Mouse (Mus musculus) lung, embryonic 14.5 days (tissue): Measurements from ENCODE around the gene Chaf1b. TPM values are rescaled to one million over a fixed set of nuclear protein-coding genes. Genes with fewer than 3 reads are reported as not detected.

Source experiments
- ATAC-seq: fragments of 200-750 bp; cut with Nextera tagmentation; 2 replicates; pipeline ENCODE4 v1.8.0; 2017; ENCODE audit warnings: mild to moderate bottlenecking, moderate TSS enrichment, moderate library complexity; ENCODE audit not compliant: insufficient read depth
- DNase-seq: peaks from one replicate; pipeline ENCODE4 v3.0.0-alpha.2; 2015
- H3K27ac ChIP-seq: fragments of 300-500 bp; sonication (generic); 2 replicates; pipeline ENCODE4 v1.5.1; 2014; ENCODE audit warnings: low read depth, mild to moderate bottlenecking, moderate library complexity
- H3K27me3 ChIP-seq: fragments of 300-500 bp; sonication (generic); 2 replicates; pipeline ENCODE4 v1.6.1; 2014; ENCODE audit warnings: low read length, control low read depth; ENCODE audit not compliant: insufficient read depth
- H3K36me3 ChIP-seq: fragments of 300-500 bp; sonication (generic); 2 replicates; pipeline ENCODE4 v1.6.1; 2014; ENCODE audit warnings: control low read depth; ENCODE audit not compliant: insufficient read depth
- H3K4me1 ChIP-seq: fragments of 300-500 bp; sonication (generic); 2 replicates; pipeline ENCODE4 v1.6.1; 2014; ENCODE audit warnings: antibody characterized with exemption, control low read depth; ENCODE audit not compliant: insufficient read depth
- H3K4me2 ChIP-seq: fragments of 300-500 bp; sonication (generic); 2 replicates; pipeline ENCODE4 v1.6.1; 2014; ENCODE audit warnings: mild to moderate bottlenecking
- H3K4me3 ChIP-seq: fragments of 300-500 bp; sonication (generic); 2 replicates; pipeline ENCODE4 v1.5.1; 2014; ENCODE audit warnings: low read depth, low read length
- H3K9ac ChIP-seq: fragments of 300-500 bp; sonication (generic); 2 replicates; pipeline ENCODE4 v1.6.1; 2014
- H3K9me3 ChIP-seq: fragments of 300-500 bp; sonication (generic); 2 replicates; pipeline ENCODE4 v1.6.1; 2016; ENCODE audit warnings: low read depth, low read length, control low read depth
- CTCF ChIP-seq: IDR thresholded peaks from 2 replicates; pipeline ENCODE4 v1.5.1; 2016; ENCODE audit warnings: antibody characterized with exemption, low read depth
- WGBS: fragments of 180-500 bp; shearing (Covaris S2); extraction: QIAGEN DNeasy Blood & Tissue Kit; methylation state at CpG from one replicate; pipeline ENCODE4 v1.1.7; 2014; 5-methylcytosine and 5-hydroxymethylcytosine counted together
- polyA plus RNA-seq: library from polyadenylated mRNA; unstranded; fragments of >200 nt; fragmentation: Nextera tagmentation; extraction: Ambion mirVana; gene quantifications from 2 replicates; pipeline ENCODE4 v1.2.1, GENCODE M21; 2014

Gene Chaf1b
- polyA plus RNA-seq, result 98.5 and 99.6 TPM in 2 replicates

DNA sequence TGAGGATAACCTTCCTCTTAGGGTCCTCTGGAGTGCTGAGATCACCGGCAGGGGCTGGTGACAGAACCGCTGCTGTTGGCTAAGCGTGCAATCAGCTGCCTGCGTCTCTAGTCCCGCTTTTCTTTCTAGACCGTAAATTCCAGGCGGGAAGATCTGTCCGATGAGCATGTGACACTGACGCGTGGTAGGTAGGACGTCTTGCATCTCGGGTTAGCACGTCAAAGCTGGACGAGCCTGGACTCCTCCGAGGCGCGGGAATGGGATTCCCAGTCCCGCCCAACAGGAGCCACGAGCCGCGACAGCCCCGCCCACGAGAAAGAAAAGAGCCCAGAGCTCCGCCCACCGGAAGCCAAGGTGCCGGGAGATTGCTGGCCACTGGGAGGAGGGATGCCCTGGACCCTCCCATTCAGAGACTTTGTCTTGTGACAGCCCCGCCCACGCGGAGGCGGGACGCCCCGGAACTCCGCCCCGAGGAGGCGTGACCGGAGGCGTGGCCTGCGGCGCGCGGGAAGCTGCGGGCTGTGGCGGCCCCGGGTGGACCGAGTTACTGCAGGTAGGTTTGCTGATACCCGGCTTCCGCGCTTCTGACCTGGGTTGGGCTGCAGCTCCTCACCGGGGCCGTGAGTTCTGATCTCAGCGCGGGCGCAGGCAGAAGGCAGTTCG, at the start of gene Chaf1b:
Gene Chaf1b (plus strand): TSS at position 479 of the 663 bp plus-strand sequence.
- H3K4me1 ChIP-seq, result peaks cover 5% of the 10 kb centered on the region; the same call in 1 of the 2 replicates
- peak within 1 kb of the TSS; percentile 69 for H3K9ac ChIP-seq
- H3K27me3 ChIP-seq, result no peaks in the 10 kb centered on the region
- peak within 1 kb of the TSS; percentile 82 for H3K4me2 ChIP-seq
- DNase-seq, result peak; percentile 99
- peak within 1 kb of the TSS; percentile 84 for H3K4me3 ChIP-seq
- TF ChIP-seq CTCF, result 0 out of 2 replicates have a peak, but pooled peaks have one; percentile 5
- peaks cover 24% of the 10 kb centered on the region for H3K36me3 ChIP-seq
- WGBS, result under 1% methylated on average over 54 of the region's 54 CpGs
- H3K9me3 ChIP-seq, result no peaks in the 10 kb centered on the region
- H3K27ac ChIP-seq, result no peak within 1 kb of the TSS
- ATAC-seq, result peak; percentile 92

DNA sequence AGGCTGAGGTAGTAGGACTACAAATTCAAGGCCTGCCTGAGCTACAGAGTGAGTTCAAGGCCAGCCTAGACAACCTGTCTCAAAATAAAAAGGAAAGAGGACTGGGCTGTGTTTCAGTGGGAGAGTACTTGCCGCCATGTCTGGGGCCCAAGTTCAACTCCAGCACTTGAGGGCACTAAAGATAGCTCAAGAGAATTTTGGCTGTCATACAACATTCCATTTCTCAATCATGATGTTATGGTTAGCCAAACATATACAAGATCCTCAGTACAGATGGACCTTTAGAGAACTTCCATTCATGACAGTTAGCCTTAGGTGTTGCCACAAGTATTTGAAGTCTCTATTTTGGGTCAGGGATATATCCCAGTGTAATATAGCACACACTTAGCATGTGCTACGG, 49.6 kb upstream of the Chaf1b start:
- Histone ChIP-seq H3K9ac (no peak overlapping the region), H3K4me2 (peak overlapping the region; percentile 80), H3K4me3 (0 out of 2 replicates have a peak overlapping the region, but pooled peaks have one; percentile 97), H3K4me1 (0 out of 2 replicates have a peak, but pooled peaks cover 4% of the 10 kb centered on the region), H3K9me3 (no peaks in the 10 kb centered on the region), H3K27me3 (no peaks in the 10 kb centered on the region), H3K27ac (no peak overlapping the region), H3K36me3 (0 out of 2 replicates have a peak, but pooled peaks cover 3% of the 10 kb centered on the region)
- TF ChIP-seq CTCF, result no peak
- WGBS, result 80% methylated on average over 2 of the region's 2 CpGs
- DNase-seq (peak; percentile 31), ATAC-seq (no peak)

DNA sequence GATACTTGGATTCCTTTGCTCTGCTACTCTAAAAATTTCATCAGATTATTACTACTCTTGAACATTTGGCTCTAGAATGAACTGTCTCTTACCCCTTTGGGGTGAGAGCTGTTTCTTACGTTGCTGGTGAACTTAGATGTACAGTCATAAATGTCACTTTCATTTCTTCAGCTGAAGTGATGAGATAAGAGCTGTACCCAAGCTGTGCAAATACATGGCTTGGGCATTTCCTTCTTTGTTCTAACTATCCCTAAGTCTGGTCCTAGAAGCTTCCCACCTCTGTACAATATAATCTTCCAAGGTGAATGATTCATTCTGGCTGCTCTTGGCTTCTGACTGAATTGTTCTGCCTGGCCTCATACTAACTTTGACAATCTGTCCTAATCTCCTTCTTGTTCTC, 44.7 kb upstream of the Chaf1b start:
- DNase-seq, result no peak
- no peak for ATAC-seq
- Histone ChIP-seq H3K36me3 (no peaks in the 10 kb centered on the region; the same call in 1 of the 2 replicates), H3K4me2 (no peak overlapping the region), H3K4me3 (no peak overlapping the region), H3K27me3 (no peaks in the 10 kb centered on the region), H3K9me3 (no peaks in the 10 kb centered on the region), H3K9ac (no peak overlapping the region), H3K27ac (no peak overlapping the region), H3K4me1 (0 out of 2 replicates have a peak, but pooled peaks cover 2% of the 10 kb centered on the region)
- WGBS, result 75% methylated on average over 1 of the region's 1 CpGs
- TF ChIP-seq CTCF, result no peak

DNA sequence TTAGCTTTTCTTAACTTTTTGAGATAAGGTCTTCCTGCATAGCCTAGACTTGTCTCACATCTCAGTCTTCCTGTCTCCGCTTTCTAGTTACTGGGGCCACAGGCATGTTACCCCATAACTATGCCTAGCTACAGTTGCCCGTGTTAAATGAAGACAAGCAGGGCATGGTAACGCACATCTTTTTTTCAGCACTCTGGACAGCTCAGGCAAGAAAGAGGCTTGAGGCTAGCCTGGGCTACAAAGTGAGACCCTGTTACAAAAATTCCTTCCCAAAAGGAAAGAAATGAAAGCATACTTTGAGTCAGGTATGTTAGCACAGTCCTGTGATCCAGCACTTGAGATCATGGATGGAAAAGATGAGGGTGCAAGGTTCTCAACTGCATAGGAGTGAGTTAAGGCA, 33.2 kb upstream of the Chaf1b start:
- peak; percentile 33 for DNase-seq
- no peak overlapping the region for H3K4me3 ChIP-seq
- peaks cover 94% of the 10 kb centered on the region for H3K36me3 ChIP-seq
- WGBS, result 97% methylated on average over 3 of the region's 3 CpGs
- no peaks in the 10 kb centered on the region for H3K9me3 ChIP-seq
- H3K4me1 ChIP-seq, result no peaks in the 10 kb centered on the region
- H3K9ac ChIP-seq, result no peak overlapping the region
- H3K27ac ChIP-seq, result no peak overlapping the region
- no peak for ATAC-seq
- no peaks in the 10 kb centered on the region for H3K27me3 ChIP-seq
- no peak overlapping the region for H3K4me2 ChIP-seq
- TF ChIP-seq CTCF, result no peak

DNA sequence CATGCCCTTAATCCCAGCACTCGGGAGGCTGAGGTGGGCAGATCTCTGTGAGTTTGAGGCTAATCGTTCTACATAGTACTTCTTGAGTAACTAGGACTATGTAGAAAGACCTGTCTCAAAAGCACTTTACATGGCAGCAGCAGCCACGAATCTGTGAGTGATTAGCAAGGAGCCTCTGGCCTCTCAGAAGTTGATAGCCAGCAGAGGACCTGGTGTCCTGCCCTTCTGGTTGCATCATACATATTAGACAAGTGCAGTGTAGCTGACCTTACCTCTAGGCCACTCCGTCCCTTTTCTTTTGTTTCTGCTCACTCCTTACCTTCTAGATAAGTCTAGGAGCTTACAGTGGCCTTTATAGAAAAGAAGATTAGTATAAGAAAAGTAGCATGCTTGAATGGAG, 23.7 kb upstream of the Chaf1b start:
- H3K27ac ChIP-seq, result no peak overlapping the region
- peaks cover 87% of the 10 kb centered on the region for H3K36me3 ChIP-seq
- no peak overlapping the region for H3K4me3 ChIP-seq
- no peaks in the 10 kb centered on the region for H3K4me1 ChIP-seq
- H3K9ac ChIP-seq, result no peak overlapping the region
- TF ChIP-seq CTCF, result no peak
- 85% methylated on average over 4 of the region's 4 CpGs for WGBS
- ATAC-seq (no peak), DNase-seq (no peak)
- no peaks in the 10 kb centered on the region for H3K27me3 ChIP-seq
- H3K4me2 ChIP-seq, result no peak overlapping the region
- H3K9me3 ChIP-seq, result no peaks in the 10 kb centered on the region

DNA sequence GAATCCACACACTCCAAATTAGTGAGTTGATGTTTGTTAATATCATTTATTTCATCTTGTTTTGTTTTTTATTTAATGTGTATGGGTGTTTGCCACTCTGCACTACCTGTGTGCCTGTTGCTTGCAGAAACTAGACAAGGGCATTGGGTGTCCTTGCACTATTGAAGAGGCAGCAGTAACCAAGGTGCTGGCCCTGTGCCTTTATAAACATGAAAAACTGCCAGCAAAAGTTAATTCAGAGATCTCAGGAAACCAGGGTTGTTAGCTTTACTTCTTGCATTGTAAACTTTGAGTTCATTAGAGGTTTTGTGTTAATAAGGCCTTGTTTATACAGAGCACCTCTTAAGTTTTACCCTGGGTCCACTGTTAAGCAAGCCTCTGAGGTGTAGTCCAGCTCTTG, 23.0 kb upstream of the Chaf1b start:
- DNase-seq, result no peak
- H3K27ac ChIP-seq, result no peak overlapping the region
- H3K4me2 ChIP-seq, result no peak overlapping the region
- no peak overlapping the region for H3K9ac ChIP-seq
- no peaks in the 10 kb centered on the region for H3K9me3 ChIP-seq
- H3K4me3 ChIP-seq, result no peak overlapping the region
- TF ChIP-seq CTCF, result no peak
- H3K4me1 ChIP-seq, result no peaks in the 10 kb centered on the region
- H3K27me3 ChIP-seq, result no peaks in the 10 kb centered on the region
- peaks cover 87% of the 10 kb centered on the region for H3K36me3 ChIP-seq
- no peak for ATAC-seq

DNA sequence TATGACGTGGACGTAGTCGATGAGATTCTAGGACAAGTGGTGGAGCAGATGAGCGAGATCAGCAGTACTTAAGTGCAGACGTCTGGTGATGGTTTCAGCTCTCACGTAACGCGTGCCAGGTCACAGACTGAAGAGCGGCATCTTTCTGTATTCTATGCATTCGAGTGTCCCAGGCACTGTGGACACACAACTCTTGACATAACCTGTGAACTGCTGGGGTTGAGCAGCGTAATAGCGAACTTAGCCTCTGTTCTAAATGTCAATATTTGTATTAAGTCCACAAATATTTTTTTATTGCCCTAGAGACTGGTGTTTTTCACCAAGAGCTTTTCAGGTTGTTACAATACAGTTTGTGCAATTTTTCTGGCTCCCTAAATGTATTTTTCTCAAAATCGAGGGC, 8.9 kb upstream of the Chaf1b start:
- H3K4me2 ChIP-seq, result no peak overlapping the region
- no peak overlapping the region for H3K27ac ChIP-seq
- DNase-seq, result no peak
- ATAC-seq, result no peak
- H3K9ac ChIP-seq, result no peak overlapping the region
- H3K36me3 ChIP-seq, result peaks cover 73% of the 10 kb centered on the region
- 81% methylated on average over 13 of the region's 13 CpGs for WGBS
- H3K4me1 ChIP-seq, result no peaks in the 10 kb centered on the region
- H3K27me3 ChIP-seq, result no peaks in the 10 kb centered on the region
- TF ChIP-seq CTCF, result no peak
- no peak overlapping the region for H3K4me3 ChIP-seq
- no peaks in the 10 kb centered on the region for H3K9me3 ChIP-seq
